Mouse (Mus musculus) spleen, adult 2 months (tissue): ENCODE results near the gene Rinl. TPM values are rescaled to one million over a fixed set of nuclear protein-coding genes. Genes with fewer than 3 reads are reported as not detected.

ENCODE experiments used
- DNase-seq, 2 experiments: peaks; one replicate each; pipeline versions ENCODE4 v3.0.0 to v3.0.0-alpha.2; 2012 to 2021; ENCODE audit warnings: low spot score in 2 of 2, low read depth in 1 of 2
- H3K27ac ChIP-seq: fragments of 200-500 bp; 2 replicates; pipeline ENCODE4 v1.5.1; 2012; ENCODE audit warnings: low read length, inconsistent platforms; ENCODE audit not compliant: insufficient read depth
- H3K27me3 ChIP-seq: fragments of 200-500 bp; 2 replicates; pipeline ENCODE4 v1.6.1; 2012; ENCODE audit warnings: mild to moderate bottlenecking, moderate library complexity, low read length, inconsistent platforms; ENCODE audit not compliant: control insufficient read depth, insufficient read depth
- H3K36me3 ChIP-seq: fragments of 200-500 bp; 2 replicates; pipeline ENCODE4 v1.6.1; 2012; ENCODE audit warnings: mild to moderate bottlenecking, low read length, inconsistent platforms; ENCODE audit not compliant: control insufficient read depth, insufficient read depth
- H3K4me1 ChIP-seq: fragments of 200-500 bp; 2 replicates; pipeline ENCODE4 v1.6.1; 2011; ENCODE audit warnings: inconsistent platforms; ENCODE audit not compliant: control insufficient read depth, insufficient read depth, insufficient read length
- H3K4me3 ChIP-seq: fragments of 200-500 bp; 2 replicates; pipeline ENCODE4 v1.5.1; 2011; ENCODE audit warnings: mild to moderate bottlenecking, inconsistent platforms; ENCODE audit not compliant: insufficient read depth, insufficient read length; ENCODE audit errors: extremely low read depth
- CTCF ChIP-seq: fragments of 200-500 bp; IDR thresholded peaks from 2 replicates; pipeline ENCODE4 v1.5.1; 2011; ENCODE audit warnings: mild to moderate bottlenecking, inconsistent platforms; ENCODE audit not compliant: insufficient read depth, insufficient read length, insufficient replicate concordance; ENCODE audit errors: extremely low read depth
- POLR2A ChIP-seq: fragments of 200-500 bp; IDR thresholded peaks from 2 replicates; pipeline ENCODE4 v1.6.1; 2011; ENCODE audit warnings: low read depth, low read length, inconsistent platforms
- WGBS: fragments of 180-500 bp; shearing (Covaris S2); methylation state at CpG from one replicate; pipeline ENCODE4 v1.1.7; 2018; 5-methylcytosine and 5-hydroxymethylcytosine counted together
- polyA plus RNA-seq: library from polyadenylated mRNA; depleted of rRNA; stranded (reverse); fragments of >200 nt; gene quantifications from 2 replicates; pipeline ENCODE4 v1.2.3, GENCODE M21; 2012

Gene Rinl
- polyA plus RNA-seq, 1 experiment: 35.4 TPM

DNA sequence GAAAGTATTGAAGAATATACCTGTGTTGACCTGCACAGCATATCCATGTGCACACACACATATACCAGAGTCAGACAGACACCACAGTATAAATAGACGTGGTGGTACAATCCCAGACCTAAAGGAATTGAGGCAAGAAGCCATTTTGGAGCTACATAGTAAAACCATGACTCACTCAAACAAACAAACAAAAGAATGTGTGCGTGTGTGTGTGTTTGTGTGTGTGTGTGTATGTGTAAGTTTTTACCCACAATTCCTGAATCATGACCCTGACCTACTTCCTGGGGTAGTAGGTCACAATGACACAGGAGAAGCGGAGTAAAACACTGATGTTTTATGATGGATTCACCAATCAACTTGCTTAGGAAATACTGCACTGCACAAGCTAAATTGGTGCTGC is 12.7 kb downstream of the Rinl start:
- Histone ChIP-seq H3K36me3 (peaks cover 8% of the 10 kb centered on the region), H3K27ac (no peak overlapping the region), H3K27me3 (no peaks in the 10 kb centered on the region), H3K4me3 (no peak overlapping the region), H3K4me1 (peaks cover 11% of the 10 kb centered on the region; the same call in 1 of the 2 replicates)
- WGBS: 86% methylated on average over 3 of the region's 3 CpGs
- TF ChIP-seq POLR2A (no peak), CTCF (no peak)
- no peak for DNase-seq

DNA sequence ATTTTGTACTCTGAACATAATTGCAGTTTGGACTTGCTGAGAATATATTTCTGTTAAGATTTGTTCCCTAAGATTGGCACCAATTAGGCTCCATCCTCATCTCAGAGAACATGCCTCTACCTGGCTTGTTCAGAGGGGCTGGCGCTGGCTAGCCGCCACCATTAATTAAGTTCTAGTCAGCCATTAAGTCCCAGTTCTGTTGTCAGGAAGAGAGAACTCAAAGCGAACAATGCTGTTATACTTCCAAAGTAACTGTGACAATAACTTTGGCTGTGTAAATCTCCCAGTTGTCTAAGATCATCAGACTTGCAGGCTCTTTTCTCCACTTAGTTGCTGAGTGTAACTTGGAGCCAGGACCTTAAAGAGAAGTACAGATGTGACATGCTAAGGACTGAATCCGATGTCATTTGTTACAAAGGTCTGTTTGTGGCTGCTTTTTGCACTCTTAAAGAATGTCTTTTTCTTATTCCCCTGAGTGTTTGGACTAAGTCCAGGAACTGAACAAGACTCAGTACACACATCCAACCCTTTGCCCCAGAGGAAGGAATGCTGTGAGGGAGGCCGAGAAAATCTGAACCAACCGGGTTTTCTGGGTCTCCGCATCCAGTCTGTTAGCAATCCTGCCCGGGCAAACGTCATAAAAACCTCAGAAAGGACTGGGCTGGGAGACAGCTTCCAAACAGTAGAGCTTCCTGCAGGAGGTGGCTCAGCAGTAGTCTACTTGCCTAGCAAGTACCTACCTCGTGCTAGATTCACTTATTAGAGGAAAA is 13.3 kb downstream of the Rinl start:
- Histone ChIP-seq H3K4me3 (no peak overlapping the region), H3K36me3 (peaks cover 8% of the 10 kb centered on the region), H3K4me1 (peaks cover 11% of the 10 kb centered on the region; the same call in 1 of the 2 replicates), H3K27me3 (no peaks in the 10 kb centered on the region), H3K27ac (peak overlapping the region; percentile 48)
- TF ChIP-seq CTCF (no peak), POLR2A (no peak)
- DNase-seq: no peak
- WGBS: 59% methylated on average over 10 of the region's 10 CpGs

DNA sequence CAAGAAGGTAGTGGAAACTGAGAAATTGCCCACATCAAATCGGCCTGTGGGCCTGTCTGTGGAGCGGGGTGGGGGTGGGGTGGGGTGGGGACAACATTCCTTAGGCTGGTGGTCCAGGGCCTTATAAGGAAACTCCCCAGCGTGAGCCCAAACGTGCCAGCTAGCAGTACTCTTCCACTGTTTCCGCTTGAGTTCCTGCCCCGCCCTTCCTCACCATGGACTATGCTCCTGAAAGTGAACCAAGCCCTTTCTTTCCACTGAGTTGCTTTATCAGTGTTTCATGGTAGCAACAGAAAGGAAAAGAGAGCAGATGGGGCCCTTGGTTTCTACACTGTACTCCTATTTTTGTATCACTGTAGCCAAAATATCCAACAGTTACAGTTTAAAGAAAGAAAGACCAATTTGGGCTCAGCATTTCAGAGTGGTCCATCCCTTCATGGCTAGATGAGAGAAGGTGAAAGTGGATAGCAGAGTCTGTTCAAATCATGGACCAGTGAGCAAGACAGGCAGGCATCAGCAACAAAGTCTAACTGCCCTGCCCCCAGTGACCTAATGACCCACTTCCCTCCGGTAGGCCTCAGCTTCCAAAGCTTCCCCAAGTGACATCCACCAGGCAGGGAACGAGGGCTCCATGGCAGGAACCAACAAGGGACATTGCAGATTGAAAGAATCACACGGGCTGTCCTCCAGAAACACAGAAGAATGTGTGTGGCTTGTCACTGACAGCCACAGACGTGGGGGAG is 14.2 kb downstream of the Rinl start:
- peak in 1 of 2 experiments; percentile 42 for DNase-seq
- no peaks in the 10 kb centered on the region for H3K27me3 ChIP-seq
- TF ChIP-seq CTCF (no peak), POLR2A (no peak)
- no peak overlapping the region for H3K4me3 ChIP-seq
- H3K27ac ChIP-seq: peak overlapping the region; percentile 55
- H3K36me3 ChIP-seq: peaks cover 5% of the 10 kb centered on the region
- peaks cover 12% of the 10 kb centered on the region; the same call in 1 of the 2 replicates for H3K4me1 ChIP-seq
- 28% methylated on average over 10 of the region's 10 CpGs for WGBS

DNA sequence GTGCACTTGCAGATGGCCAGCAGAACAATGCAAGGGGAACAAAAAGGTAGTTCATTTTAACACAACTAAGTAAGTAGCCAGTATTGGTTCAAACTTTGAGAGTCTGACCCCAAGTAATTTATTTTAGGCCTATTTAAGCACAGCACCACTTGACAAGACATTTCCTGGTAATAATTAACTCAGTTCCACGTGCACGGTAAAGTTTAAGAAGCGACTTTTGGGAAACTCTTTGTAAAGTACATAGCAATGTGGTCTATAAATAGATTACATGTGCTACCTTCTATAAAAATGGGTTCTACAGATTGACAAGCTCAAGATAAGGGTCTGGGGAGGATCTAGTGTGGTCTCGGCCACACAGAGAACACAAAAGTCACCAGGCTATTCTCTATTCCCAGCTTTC is 15.0 kb downstream of the Rinl start:
- peaks cover 2% of the 10 kb centered on the region; the same call in 1 of the 2 replicates for H3K36me3 ChIP-seq
- no peak overlapping the region for H3K4me3 ChIP-seq
- 65% methylated on average over 4 of the region's 4 CpGs for WGBS
- H3K4me1 ChIP-seq: peaks cover 16% of the 10 kb centered on the region; the same call in 1 of the 2 replicates
- no peaks in the 10 kb centered on the region for H3K27me3 ChIP-seq
- no peak overlapping the region for H3K27ac ChIP-seq
- DNase-seq: no peak
- TF ChIP-seq POLR2A (no peak), CTCF (no peak)

DNA sequence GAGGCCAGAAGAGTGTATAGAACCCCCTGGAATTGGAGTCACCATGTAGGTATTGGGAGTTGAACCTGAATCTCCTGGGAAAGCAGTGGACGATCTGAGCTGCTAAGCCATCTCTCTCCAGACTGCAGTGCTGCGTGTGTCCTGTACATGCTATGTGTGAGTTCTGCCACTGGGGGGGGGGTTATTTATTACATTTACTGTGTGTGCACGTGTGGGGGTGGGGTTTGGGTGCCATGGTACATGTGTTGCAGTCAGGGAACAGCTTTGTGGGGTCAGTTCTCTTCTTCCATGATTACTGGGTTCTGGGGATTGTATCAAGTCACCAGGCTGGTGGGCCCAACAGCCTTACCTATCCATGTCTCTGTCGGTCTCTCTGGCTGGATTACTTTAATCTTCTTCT is 18.1 kb downstream of the Rinl start:
- H3K4me3 ChIP-seq: no peak overlapping the region
- TF ChIP-seq CTCF (no peak), POLR2A (no peak)
- H3K27me3 ChIP-seq: no peaks in the 10 kb centered on the region
- no peak overlapping the region for H3K27ac ChIP-seq
- 54% methylated on average over 4 of the region's 4 CpGs for WGBS
- DNase-seq: peak in 1 of 2 experiments; percentile 45
- no peaks in the 10 kb centered on the region for H3K36me3 ChIP-seq
- peaks cover 16% of the 10 kb centered on the region; the same call in 1 of the 2 replicates for H3K4me1 ChIP-seq

DNA sequence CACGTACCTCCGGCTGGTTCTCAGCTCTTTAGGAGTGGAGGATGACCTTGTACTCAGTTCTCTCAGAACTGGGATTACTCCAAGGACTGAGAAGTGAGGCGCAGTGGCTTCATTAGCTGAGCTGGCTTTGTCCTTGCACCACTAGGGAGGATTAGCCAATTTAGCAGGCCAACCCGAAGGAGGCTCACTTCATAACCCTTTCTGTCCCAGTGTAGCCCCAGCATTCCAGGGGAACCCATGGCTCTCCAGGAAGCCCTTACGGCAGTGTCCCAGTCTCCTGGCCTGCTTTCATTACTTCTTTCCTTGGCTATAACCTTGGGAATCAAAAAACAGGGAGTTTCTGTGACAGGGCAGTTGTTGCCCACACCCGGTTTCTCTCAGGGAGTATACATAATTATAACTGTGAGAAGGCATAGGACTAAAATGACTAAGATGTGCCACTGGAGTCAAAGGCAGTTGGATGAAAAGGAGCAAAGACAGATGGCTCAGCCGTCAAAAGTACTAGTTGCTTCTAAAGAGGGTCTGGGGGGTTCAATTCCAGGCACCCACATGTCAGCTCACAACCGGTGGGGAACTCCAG is 19.0 kb downstream of the Rinl start:
- TF ChIP-seq CTCF: no peak
- H3K27ac ChIP-seq: peak overlapping the region; percentile 98
- no peak for DNase-seq
- H3K4me3 ChIP-seq: peak overlapping the region; percentile 88; the same call in 1 of the 2 replicates
- peaks cover 19% of the 10 kb centered on the region; the same call in 1 of the 2 replicates for H3K4me1 ChIP-seq
- H3K27me3 ChIP-seq: no peaks in the 10 kb centered on the region
- H3K36me3 ChIP-seq: peaks cover 5% of the 10 kb centered on the region
- 60% methylated on average over 6 of the region's 8 CpGs for WGBS

DNA sequence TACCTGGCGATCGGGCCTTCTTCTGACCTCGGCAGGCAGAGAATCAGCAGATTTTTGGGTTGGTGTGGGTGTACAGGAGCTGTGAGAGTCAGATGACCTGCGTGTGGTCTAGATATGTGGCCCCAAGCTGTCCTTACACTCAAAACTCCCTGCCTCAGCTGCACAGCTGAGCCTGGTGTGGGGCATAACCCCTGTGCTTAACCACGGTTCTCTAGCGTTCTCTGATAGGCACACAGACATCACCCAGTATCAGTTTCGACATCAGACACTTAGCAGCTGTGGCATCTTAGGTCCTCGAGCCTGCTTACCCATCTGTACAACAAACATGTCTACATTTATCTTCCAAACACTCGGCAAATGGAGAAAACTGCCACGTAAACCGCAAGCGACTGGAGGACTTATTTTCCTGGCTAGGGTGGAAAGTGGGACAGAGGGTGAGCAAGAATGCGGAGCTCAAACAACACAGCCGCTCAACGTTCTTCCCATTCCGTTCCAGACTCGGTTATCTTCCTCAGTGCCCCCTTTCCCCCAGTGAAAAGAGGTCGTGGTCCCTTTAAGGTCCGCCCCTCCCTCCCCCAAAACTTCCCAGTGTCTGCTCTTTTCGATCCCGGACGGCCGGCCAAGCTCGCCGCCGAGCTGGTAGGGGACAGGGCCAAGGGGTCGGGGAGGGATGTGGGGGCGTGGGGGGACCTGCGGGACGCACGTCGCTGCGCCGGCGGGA is 19.6 kb downstream of the Rinl start, which contains the start of gene Hnrnpl:
Gene Hnrnpl, plus strand, starts transcription at position 321 of the 721 bp plus-strand sequence.
- H3K27ac ChIP-seq: peak within 1 kb of the TSS; percentile 98
- WGBS: 3% methylated on average over 34 of the region's 35 CpGs
- H3K4me1 ChIP-seq: peaks cover 14% of the 10 kb centered on the region; the same call in 1 of the 2 replicates
- peak; percentile 42 for TF ChIP-seq POLR2A
- no peak for TF ChIP-seq CTCF
- peaks cover 9% of the 10 kb centered on the region for H3K36me3 ChIP-seq
- H3K4me3 ChIP-seq: peak within 1 kb of the TSS; percentile 88
- DNase-seq: peak in 1 of 2 experiments; percentile 58
- no peaks in the 10 kb centered on the region for H3K27me3 ChIP-seq
